Mouse (Mus musculus): ENCODE measurements around the gene Flywch1. TPM values are rescaled to one million over a fixed set of nuclear protein-coding genes. Genes with fewer than 3 reads are reported as not detected.

Flywch1 gene
- polyA plus RNA-seq, 1 experiment from 2014 or later: 67.5 TPM

DNA sequence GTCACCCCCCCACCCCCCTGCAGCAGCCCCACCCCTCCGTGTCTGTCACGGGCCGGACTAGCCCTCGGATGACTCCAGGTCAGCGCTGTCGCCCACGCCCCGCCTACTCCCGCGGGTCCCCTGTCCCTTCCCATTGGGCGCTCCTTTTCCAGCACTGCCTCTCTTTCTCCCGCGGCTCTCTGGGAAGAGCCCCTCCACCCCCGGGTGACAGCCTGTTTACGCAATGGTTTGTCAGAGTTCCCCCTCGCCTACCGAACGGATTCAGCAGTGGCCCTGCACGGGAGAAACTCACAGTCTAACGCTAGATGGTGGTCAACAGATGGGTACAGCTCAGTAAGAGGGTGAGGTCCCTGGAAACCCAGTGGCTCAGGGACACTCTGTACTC is 44.7 kb downstream of the Flywch1 start:
- Histone ChIP-seq H3K4me1 (replicated peaks) (peaks cover 8% of the 10 kb centered on the region), H3K36me3 (no peaks in the 10 kb centered on the region), H3K27me3 (replicated peaks) (no peaks in the 10 kb centered on the region), H3K27ac (ENCODE audit: poor library complexity, severe bottlenecking) (peak overlapping the region; percentile 91), H3K4me2 (peak overlapping the region; percentile 72), H3K4me3 (peak overlapping the region; percentile 89), H3K9ac (peak overlapping the region; percentile 87), H3K9me3 (replicated peaks) (no peaks in the 10 kb centered on the region)
- ATAC-seq (ENCODE audit: insufficient number of reproducible peaks, low FRiP score): peak; percentile 93
- under 1% methylated on average over 19 of the region's 20 CpGs for WGBS

DNA sequence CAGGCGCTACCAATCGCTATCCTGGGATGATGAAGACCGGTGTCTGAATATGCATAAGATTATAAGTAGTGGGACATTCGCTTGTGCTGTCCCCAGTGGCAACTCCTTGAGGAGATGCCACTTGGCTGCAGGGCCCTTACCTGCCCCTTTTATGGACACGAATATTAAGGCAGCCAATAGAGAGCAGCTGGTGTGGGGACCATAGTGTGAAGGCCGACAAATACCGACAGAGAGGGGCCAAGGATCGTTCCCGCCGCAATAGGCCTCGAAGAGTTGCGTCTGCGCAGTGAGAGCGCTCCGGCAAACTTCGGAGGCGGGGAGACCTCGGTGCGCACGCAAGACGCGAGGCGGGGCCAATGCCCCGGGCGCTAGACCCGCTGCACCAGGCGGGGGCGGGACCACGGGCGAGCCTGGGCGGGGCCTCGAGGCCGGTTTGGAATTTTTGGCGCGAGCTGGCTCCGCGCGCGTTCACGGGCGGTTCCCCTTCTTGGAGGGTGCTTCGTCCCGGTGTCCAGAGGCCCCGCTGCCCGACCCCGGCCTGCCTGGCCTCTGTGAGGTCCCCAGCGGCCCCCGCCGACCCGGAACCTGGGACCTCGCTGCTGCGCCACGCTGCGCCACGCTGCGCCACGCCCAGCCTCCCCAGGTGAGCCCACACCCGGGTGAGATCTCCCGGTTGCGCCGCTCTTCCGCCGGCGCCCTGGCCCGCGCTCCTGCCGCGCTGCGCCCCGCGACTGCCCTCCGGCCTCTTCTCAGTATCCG is 45.2 kb downstream of the Flywch1 start, which contains the start of gene Pkmyt1:
Gene Pkmyt1 (plus strand): TSS at position 338 of the 759 bp plus-strand sequence.
- Histone ChIP-seq H3K27ac (ENCODE audit: poor library complexity, severe bottlenecking) (peak within 1 kb of the TSS; percentile 91), H3K9me3 (replicated peaks) (no peaks in the 10 kb centered on the region), H3K9ac (peak within 1 kb of the TSS; percentile 87), H3K4me1 (replicated peaks) (peaks cover 8% of the 10 kb centered on the region), H3K4me3 (peak within 1 kb of the TSS; percentile 89), H3K4me2 (peak within 1 kb of the TSS; percentile 72), H3K27me3 (replicated peaks) (peaks cover 3% of the 10 kb centered on the region; the same call in 1 of the 2 replicates), H3K36me3 (no peaks in the 10 kb centered on the region)
- peak; percentile 95 for ATAC-seq (ENCODE audit: insufficient number of reproducible peaks, low FRiP score)
- 2% methylated on average over 72 of the region's 73 CpGs for WGBS

- Histone ChIP-seq H3K36me3 (no peaks in the 10 kb centered on the region), H3K27ac (ENCODE audit: poor library complexity, severe bottlenecking) (peak overlapping the region; percentile 91; the same call in 1 of the 2 replicates), H3K9ac (peak overlapping the region; percentile 71), H3K4me1 (replicated peaks) (peaks cover 8% of the 10 kb centered on the region), H3K4me3 (peak overlapping the region; percentile 89), H3K9me3 (replicated peaks) (no peaks in the 10 kb centered on the region), H3K27me3 (replicated peaks) (peaks cover 10% of the 10 kb centered on the region), H3K4me2 (peak overlapping the region; percentile 72)
- no peak for ATAC-seq (ENCODE audit: insufficient number of reproducible peaks, low FRiP score)
- WGBS: 56% methylated on average over 4 of the region's 4 CpGs
These were observed 45.9 kb downstream of the Flywch1 start for GRCm38 (mm10) chr17:23725477-23725876.

DNA sequence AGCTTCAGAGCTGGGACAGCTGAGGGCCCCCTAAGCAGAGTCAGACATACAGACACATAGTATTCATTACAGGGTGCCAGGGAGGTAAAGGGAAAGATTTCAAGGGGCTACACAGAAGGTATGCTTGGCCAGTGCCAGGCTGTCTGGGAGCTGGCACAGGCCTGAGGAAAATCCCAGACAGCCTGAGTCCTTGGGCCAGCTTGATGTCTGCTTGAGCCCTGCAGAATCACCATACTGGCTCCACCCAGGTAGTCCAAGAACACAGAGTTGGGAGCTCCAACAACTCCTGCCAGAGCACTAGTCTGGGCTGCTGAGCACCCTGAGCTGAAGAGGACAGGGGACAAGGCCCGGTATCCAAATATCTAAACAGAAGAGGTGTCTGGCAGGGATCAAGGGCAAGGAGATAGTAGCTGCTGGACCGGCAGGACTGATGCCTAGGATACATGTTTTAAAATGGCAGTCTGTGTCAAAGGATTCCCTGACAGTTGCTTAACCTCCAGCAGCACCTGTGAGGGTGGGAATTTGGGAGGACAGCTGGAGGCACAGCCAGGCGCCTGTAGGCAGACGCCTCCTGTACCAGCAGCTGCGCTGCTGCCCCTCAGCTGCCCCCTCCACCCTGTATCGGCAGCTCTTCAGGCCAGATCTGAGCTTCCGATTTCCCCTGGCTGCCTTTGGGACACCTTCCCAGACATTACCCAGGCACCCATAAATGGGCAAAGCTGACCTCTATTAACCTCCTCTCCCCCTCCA is 48.9 kb downstream of the Flywch1 start, which contains the start of gene 1520401A03Rik:
Gene 1520401A03Rik (minus strand): TSS at position 408 of the 750 bp plus-strand sequence.
- WGBS: 50% methylated on average over 7 of the region's 7 CpGs

DNA sequence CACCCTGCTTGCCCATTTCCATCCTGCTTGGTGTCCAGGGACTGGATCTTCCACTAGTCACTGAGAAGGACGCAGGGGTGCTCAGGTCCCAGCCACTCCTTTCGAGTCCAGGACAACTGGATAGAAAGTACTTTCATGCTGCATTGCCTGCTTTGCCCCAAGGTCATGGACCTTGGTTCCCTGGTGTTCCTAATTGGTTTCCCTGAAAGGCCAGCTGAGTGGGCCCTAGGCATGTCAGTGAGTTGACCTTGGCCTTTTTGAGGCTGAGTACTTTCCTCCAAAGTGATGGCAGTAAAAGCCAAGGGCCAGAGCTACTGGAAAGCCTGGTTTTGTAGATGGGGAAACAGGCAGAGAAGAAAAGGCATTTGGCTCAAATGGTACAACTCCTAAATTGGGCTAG is 49.5 kb downstream of the Flywch1 start:
- Histone ChIP-seq H3K4me1 (replicated peaks) (peaks cover 5% of the 10 kb centered on the region), H3K9ac (no peak overlapping the region), H3K9me3 (replicated peaks) (no peaks in the 10 kb centered on the region), H3K27ac (ENCODE audit: poor library complexity, severe bottlenecking) (no peak overlapping the region), H3K36me3 (no peaks in the 10 kb centered on the region), H3K4me3 (no peak overlapping the region), H3K27me3 (replicated peaks) (peaks cover 32% of the 10 kb centered on the region), H3K4me2 (no peak overlapping the region)
- ATAC-seq (ENCODE audit: insufficient number of reproducible peaks, low FRiP score): no peak
- WGBS: 81% methylated on average over 2 of the region's 2 CpGs

More for the DNA sequence above, 48.9 kb downstream of the Flywch1 start, which contains the start of gene 1520401A03Rik:
- Histone ChIP-seq H3K27ac (ENCODE audit: poor library complexity, severe bottlenecking) (no peak within 1 kb of the TSS), H3K9ac (no peak within 1 kb of the TSS), H3K36me3 (no peaks in the 10 kb centered on the region), H3K27me3 (replicated peaks) (peaks cover 32% of the 10 kb centered on the region), H3K4me1 (replicated peaks) (peaks cover 8% of the 10 kb centered on the region), H3K9me3 (replicated peaks) (no peaks in the 10 kb centered on the region), H3K4me3 (no peak within 1 kb of the TSS), H3K4me2 (no peak within 1 kb of the TSS)
- ATAC-seq (ENCODE audit: insufficient number of reproducible peaks, low FRiP score): no peak

- ATAC-seq (ENCODE audit: insufficient number of reproducible peaks, low FRiP score): no peak
- Histone ChIP-seq H3K4me1 (replicated peaks) (no peaks in the 10 kb centered on the region), H3K9ac (no peak overlapping the region), H3K4me2 (no peak overlapping the region), H3K27me3 (replicated peaks) (peaks cover 34% of the 10 kb centered on the region), H3K27ac (ENCODE audit: poor library complexity, severe bottlenecking) (no peak overlapping the region), H3K4me3 (no peak overlapping the region), H3K9me3 (replicated peaks) (no peaks in the 10 kb centered on the region), H3K36me3 (no peaks in the 10 kb centered on the region)
- WGBS: 37% methylated on average over 1 of the region's 1 CpGs
These were observed 51.9 kb downstream of the Flywch1 start for GRCm38 (mm10) chr17:23719455-23719854.

- no peak overlapping the region for H3K4me3 ChIP-seq
- WGBS: 58% methylated on average over 2 of the region's 2 CpGs
- H3K27me3 ChIP-seq (replicated peaks): peaks cover 38% of the 10 kb centered on the region
- H3K9me3 ChIP-seq (replicated peaks): no peaks in the 10 kb centered on the region
- H3K9ac ChIP-seq: no peak overlapping the region
- no peaks in the 10 kb centered on the region for H3K4me1 ChIP-seq (replicated peaks)
- no peak overlapping the region for H3K4me2 ChIP-seq
- H3K27ac ChIP-seq (ENCODE audit: poor library complexity, severe bottlenecking): no peak overlapping the region
- no peaks in the 10 kb centered on the region for H3K36me3 ChIP-seq
- ATAC-seq (ENCODE audit: insufficient number of reproducible peaks, low FRiP score): no peak
These were observed 54.4 kb downstream of the Flywch1 start for GRCm38 (mm10) chr17:23717003-23717402.

DNA sequence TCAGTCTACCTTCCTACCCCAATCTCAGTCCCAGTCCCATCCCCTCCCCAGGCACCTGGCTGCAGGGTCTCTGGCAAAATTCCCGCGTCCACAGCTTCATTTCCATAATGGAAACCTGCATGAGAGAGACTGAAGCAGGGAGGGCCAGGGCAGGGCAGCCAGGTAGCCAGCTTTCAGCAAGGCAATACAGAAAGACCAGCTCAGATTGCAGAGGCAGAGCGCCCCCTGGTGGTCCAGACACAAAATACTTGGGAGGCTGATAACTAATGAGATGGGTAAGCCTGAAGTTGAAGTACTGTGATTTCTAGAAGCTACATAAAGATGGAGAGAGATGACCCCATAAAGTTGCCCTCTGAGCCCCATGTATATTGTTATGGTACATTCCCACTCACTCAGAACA is 65.2 kb downstream of the Flywch1 start:
- Histone ChIP-seq H3K4me2 (no peak overlapping the region), H3K4me3 (no peak overlapping the region), H3K9me3 (replicated peaks) (no peaks in the 10 kb centered on the region), H3K27me3 (replicated peaks) (peaks cover 63% of the 10 kb centered on the region), H3K27ac (ENCODE audit: poor library complexity, severe bottlenecking) (no peak overlapping the region), H3K4me1 (replicated peaks) (no peaks in the 10 kb centered on the region), H3K9ac (no peak overlapping the region), H3K36me3 (no peaks in the 10 kb centered on the region)
- 0% methylated on average over 3 of the region's 3 CpGs for WGBS
- ATAC-seq (ENCODE audit: insufficient number of reproducible peaks, low FRiP score): no peak

DNA sequence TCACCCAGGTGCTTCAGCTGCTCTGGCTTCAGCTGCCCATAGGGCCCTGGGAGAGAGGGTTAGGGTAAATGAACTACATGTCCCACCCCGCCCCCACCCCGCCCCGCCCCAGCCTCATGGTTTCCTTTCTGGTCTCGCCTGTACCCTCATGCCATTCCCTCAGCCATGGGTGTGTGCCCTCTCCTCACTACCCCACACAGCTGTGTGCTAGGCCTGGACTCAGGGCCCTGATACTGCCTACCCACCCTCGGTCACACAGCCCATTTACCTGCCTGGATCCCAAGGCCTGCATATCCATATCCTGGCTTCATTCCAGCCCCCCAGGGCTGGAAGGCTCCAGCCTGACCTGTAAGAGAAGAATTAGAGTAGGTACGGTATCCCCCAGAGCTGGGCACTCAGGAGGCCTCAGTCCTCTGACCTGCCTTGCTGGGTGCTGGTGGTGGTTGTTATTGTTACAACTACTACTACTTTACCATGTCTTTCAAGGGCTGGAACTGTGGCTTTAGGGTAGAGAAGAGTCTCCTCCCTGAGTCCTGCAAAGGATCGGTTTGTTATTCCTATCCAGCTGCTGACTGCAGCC is 65.8 kb downstream of the Flywch1 start:
- H3K9me3 ChIP-seq (replicated peaks): no peaks in the 10 kb centered on the region
- H3K27me3 ChIP-seq (replicated peaks): peaks cover 63% of the 10 kb centered on the region
- H3K4me2 ChIP-seq: no peak overlapping the region
- no peak for ATAC-seq (ENCODE audit: insufficient number of reproducible peaks, low FRiP score)
- no peaks in the 10 kb centered on the region for H3K36me3 ChIP-seq
- 65% methylated on average over 7 of the region's 7 CpGs for WGBS
- no peaks in the 10 kb centered on the region for H3K4me1 ChIP-seq (replicated peaks)
- H3K4me3 ChIP-seq: no peak overlapping the region
- no peak overlapping the region for H3K27ac ChIP-seq (ENCODE audit: poor library complexity, severe bottlenecking)
- no peak overlapping the region for H3K9ac ChIP-seq

DNA sequence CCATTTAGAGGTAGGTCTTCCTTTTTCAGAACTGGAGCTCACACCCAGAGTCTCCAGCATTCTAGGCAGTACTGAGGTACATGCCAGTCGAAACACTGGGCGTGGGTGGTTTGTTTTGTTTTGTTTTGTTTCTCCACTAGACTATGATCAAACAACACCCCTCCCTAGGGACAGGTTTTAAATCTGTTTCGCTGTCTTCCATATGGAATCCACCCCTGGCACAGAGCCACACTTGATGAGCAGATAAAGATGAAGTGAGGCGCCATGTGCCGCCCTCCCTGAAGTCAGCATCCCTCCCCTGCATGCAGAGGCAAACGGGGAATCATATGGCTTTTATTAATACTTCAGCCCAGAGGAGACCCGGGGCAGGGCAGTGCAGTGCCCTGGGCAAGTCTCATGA is 66.7 kb downstream of the Flywch1 start:
- WGBS: 55% methylated on average over 7 of the region's 7 CpGs
- no peak for ATAC-seq (ENCODE audit: insufficient number of reproducible peaks, low FRiP score)

GRCm38 (mm10) chr17:23703301-23703700 is 68.1 kb downstream of the Flywch1 start:
- Histone ChIP-seq H3K27ac (ENCODE audit: poor library complexity, severe bottlenecking) (no peak overlapping the region), H3K27me3 (replicated peaks) (peaks cover 68% of the 10 kb centered on the region), H3K9ac (no peak overlapping the region), H3K9me3 (replicated peaks) (no peaks in the 10 kb centered on the region), H3K4me2 (no peak overlapping the region), H3K36me3 (no peaks in the 10 kb centered on the region), H3K4me1 (replicated peaks) (0 out of 2 replicates have a peak, but pooled peaks cover 3% of the 10 kb centered on the region), H3K4me3 (no peak overlapping the region)
- WGBS: 80% methylated on average over 9 of the region's 9 CpGs
- no peak for ATAC-seq (ENCODE audit: insufficient number of reproducible peaks, low FRiP score)

More for the DNA sequence above, 66.7 kb downstream of the Flywch1 start:
- Histone ChIP-seq H3K9me3 (replicated peaks) (no peaks in the 10 kb centered on the region), H3K4me1 (replicated peaks) (no peaks in the 10 kb centered on the region), H3K27ac (ENCODE audit: poor library complexity, severe bottlenecking) (no peak overlapping the region), H3K36me3 (no peaks in the 10 kb centered on the region), H3K27me3 (replicated peaks) (peaks cover 60% of the 10 kb centered on the region), H3K9ac (no peak overlapping the region), H3K4me2 (no peak overlapping the region), H3K4me3 (no peak overlapping the region)
